Mouse (Mus musculus): ENCODE results near the gene Swi5.

The Swi5 gene

GRCm38 (mm10) chr2:32235886-32236759, 51.8 kb downstream of the Swi5 start, which contains the start of gene Pomt1:
Gene Pomt1, plus strand, starts transcription at chr2:32236590.
- in situ Hi-C loops (cut with MboI; ENCODE audit: unreplicated experiment in 2 of 2) = no loop called here

- in situ Hi-C loops (cut with MboI; ENCODE audit: unreplicated experiment in 2 of 2) = no loop called here
Measured at GRCm38 (mm10) chr2:32235433-32235832, 52.4 kb downstream of the Swi5 start.

Data from v-Abl transformed pro-B cells (cell line).